Mouse (Mus musculus): ENCODE measurements around the gene Irs2.

DNA sequence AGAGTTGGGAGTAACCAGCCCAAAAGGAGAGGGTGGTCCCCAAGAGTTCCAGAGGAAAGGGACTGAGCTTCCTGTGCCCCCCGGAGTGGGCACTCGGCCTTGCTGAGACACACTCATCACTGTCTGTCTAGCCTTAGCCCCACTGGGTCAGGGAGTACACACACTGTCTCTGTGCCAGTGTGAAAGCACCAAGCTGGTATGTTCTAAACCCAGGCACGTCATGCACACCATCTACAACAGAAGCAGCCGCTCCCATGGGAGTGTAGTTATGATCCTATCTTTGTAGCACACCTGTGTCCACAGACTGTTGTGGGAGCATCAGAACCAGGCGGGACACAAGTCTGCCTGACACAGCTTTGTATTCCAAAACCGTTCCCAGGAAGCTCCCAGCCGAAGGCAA, 31.8 kb upstream of the Irs2 start:
- TF ChIP-seq POLR2A (IDR thresholded peaks at IDR 0.05; ENCODE audit: borderline replicate concordance, low read depth, low read length) = no peak
- TF ChIP-seq CTCF (IDR thresholded peaks at IDR 0.05; ENCODE audit: low read depth, low read length) = no peak

Measured in bone marrow macrophage, adult 2 months (primary cell).